Mouse (Mus musculus) cerebellum, postnatal 25 days (tissue): ENCODE results near the gene Jhy.

Experiments
- DNase-seq, 2 experiments: peaks; one replicate each; pipeline ENCODE4 v3.0.0; 2021; ENCODE audit warnings: mixed read lengths in 2 of 2

Jhy gene

DNA sequence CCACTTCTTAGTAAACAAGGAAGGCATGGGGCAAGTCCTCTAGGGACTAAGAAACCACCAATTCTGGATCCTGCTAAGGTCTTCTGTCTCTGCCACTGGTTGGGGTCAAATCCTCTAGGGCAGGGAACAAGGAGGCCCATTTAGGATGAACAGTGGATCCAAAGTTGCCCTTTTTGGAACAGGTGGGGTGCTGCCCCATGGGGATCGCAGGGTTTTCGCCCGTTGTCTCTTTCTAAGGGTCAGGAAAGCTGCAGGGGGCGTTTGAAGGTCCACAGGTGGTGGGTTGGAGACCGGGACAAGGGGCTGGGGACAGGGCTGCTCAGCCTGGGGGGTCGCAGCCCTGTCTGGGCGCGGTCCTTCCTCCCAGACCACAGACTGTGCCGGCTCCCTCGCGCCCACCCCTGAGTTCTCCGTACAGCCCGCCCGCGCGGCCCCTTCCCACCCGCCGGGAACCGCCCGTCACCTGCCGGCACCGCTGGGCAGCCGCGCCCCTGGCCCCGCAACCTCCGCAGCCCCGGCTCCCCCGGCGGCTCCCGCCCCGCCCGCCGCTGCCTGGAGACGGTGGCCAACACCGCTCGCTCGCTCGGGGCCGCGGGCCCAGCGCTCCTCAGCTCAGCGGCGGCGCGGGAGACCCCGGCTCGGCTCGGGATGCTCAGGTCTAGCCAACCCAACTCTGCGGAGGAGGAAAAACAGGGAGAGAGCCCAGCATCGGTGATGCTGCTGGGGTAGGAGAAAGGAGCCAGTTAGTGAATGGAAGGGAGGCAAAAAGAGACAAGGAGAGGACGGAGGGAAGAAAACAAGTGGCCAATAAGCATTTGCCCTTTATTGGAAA, at the start of gene Jhy:
Gene Jhy (minus strand): TSS at position 533 of the 832 bp plus-strand sequence.
- peak in 1 of 2 experiments; percentile 32 for DNase-seq

GRCm38 (mm10) chr9:41012456-41012855, 48.5 kb upstream of the Jhy start:
- no peak for DNase-seq

DNA sequence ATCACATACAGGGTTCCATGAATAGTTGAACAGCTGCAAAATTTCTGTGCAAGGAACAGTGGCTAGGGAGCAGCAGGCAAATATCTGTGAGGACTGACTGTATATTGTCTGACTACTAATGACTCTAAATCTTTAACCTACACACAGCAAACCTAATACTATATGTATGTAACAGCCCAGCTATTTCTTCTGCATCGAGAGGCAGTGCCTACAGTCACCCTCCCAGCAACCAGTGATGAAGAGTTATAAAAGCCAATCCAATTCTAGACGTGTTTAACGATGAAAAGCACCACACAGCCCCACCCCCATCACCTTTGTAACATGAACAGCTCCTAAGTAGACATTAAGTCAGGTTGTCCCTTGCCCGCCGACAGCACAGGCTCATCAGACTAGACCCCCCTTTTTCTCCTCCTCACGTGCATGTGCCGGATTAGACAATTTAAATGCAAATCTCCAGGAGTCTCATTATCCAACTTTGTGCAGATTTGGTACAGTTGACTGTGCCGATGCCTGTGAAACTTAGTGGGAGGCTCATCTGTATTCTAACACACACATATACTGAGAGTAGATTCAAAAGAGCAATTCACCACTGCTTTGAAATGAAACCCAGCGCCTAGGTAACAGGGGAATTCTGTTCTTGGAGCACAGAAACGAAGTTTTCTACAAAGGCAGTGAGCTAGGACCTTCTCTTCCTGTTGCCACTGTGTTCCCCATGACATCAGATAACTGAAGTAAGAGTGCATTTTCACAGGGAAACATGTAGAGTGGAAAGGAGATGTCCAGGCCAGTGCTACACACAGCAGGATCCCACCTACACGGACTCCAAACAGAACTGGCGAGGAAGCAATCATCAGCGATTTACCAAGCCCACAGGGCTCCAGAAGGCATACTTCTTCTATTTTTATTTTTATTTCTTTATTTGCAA, 47.9 kb upstream of the Jhy start:
- DNase-seq: no peak

- no peak for DNase-seq
These were observed 43.9 kb upstream of the Jhy start for GRCm38 (mm10) chr9:41007785-41008184.

- peak in 1 of 2 experiments; percentile 30 for DNase-seq
These were observed 40.5 kb upstream of the Jhy start, which contains the start of gene Crtam for GRCm38 (mm10) chr9:41004415-41004814. TSS of gene Crtam (minus strand) at chr9:41004628.

GRCm38 (mm10) chr9:40997116-40997779, 33.3 kb upstream of the Jhy start:
- no peak for DNase-seq

DNA sequence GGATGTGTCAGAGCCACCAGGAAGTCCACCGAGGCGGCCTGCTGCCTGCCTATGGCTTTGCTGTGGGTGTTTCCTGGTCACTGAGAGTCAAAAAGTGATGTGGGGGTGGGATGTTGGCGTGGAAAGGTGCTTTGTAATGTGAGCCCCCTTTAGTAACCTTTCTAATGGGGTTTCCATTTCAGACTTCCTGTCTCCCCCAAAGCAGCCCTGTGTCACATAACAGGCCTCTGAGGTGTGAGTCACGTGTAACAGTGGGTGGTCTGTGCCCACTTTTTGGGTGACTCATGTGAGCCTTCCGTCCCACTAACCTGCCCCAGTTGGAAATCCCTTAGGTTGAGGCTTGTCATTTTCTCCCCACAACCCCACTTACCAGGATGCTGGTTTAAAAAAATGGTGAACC, 30.2 kb upstream of the Jhy start:
- no peak for DNase-seq

- no peak for DNase-seq
These were observed 27.6 kb upstream of the Jhy start for GRCm38 (mm10) chr9:40991511-40991910.

DNA sequence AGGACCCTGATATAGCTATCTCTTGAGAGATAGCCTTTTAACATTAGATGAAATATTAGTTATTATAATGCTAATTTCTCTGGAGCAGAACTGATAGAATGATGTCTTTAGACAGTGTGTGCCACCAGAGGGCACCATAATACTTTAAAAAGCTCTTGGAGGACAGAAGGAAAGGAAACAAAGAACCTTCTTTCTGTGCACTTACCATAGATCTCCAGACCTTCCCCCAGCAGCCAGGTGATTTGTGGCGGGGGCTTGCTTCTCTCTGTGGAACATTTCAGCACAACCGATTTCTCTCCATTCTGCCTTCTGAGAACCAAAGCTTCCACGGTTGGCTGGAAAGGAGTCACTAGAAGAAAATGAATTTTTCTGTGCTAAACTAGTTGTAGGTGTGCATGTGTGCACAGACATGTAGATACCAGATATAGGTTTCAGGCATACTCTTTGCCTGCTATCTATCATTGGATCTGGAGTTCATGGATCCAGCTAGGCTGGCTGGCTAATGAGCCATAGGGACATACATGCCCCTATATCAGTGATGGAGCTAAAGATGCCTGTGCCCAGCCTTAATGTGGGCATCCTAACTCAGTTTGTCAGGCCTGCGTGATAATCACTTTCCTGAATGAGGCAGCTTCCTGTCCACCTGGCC, 26.1 kb upstream of the Jhy start:
- peak; percentile 64 to 83 for DNase-seq

DNA sequence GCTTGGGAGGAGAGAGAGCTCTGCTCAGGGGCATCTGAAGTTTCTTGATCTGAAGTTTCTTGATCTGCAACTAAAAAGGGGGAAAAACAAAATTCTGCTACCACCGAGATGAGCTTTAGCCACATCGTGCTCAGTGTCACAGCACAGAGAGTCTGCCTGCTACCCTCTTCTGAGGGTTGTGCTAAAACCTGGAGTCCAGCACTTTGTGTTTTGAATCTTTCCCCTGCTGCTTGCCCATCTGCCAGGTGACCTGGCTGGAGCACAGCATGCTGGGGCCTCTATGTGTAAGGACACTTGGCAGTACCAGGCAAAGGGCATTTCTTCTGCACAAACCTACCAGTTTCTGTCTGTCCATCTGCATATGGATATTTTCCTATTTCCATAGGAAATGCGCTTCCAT, 20.4 kb upstream of the Jhy start:
- DNase-seq: peak; percentile 92 to 93

DNA sequence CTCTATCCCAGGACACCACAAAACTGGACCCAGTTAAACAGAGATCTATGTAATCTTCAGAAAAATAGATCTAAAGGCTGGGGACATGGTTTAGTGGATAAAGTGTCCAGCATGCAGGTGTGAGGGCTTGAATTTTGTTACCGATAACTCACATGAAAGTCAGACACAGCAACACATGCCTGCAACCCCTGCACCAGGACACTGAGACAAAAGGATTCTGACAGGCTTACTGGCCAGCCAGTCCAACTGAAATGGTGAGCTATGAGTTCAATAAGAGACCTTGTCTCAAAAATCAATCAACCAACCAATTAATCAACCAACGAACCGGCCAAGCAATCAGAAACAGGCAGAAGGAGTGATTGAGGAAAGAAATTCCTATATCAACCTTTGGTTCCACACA, 19.8 kb upstream of the Jhy start:
- DNase-seq: peak; percentile 34 to 52

GRCm38 (mm10) chr9:40982480-40982879, 18.6 kb upstream of the Jhy start:
- peak; percentile 70 to 76 for DNase-seq

GRCm38 (mm10) chr9:40974042-40974801, 10.3 kb upstream of the Jhy start:
- DNase-seq: no peak

DNA sequence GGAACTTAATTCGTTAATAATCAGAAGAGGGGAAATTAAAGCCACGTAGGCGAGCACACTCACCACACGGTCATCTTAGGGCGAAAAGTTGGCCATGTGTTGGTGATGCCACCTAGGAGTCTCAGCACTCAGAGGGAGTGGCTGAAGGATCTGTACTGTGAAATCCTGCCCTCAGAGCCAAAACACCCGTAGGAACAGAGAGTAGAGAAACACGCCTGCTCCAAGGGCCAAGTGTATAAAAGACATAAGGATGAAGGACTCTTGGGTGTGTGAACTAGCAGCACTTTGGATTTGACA, 448 bp upstream of the Jhy start:
- no peak for DNase-seq

- DNase-seq: no peak
These were observed 2.5 kb downstream of the Jhy start for GRCm38 (mm10) chr9:40961401-40961800.

- DNase-seq: no peak
These were observed 14.8 kb downstream of the Jhy start for GRCm38 (mm10) chr9:40949039-40949615.

DNA sequence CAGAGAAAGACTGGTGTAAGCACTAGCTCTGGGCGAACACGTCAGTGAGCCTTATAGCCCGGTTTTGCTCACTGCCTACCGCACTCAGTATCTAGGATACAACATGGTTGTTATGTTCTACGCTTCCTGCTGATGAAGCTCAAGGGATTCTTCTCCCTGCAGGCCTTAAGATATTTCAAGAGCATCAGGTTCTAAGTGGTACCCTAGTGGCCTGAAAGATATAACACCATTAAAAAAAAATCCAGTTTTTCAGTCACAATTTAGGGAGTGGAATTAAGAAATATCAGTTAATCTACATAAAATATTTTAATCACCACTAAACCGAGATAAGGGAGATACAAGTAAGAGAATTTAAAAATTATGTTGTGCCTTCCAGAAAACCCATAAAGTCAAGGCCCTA, 15.4 kb downstream of the Jhy start:
- DNase-seq: no peak

DNA sequence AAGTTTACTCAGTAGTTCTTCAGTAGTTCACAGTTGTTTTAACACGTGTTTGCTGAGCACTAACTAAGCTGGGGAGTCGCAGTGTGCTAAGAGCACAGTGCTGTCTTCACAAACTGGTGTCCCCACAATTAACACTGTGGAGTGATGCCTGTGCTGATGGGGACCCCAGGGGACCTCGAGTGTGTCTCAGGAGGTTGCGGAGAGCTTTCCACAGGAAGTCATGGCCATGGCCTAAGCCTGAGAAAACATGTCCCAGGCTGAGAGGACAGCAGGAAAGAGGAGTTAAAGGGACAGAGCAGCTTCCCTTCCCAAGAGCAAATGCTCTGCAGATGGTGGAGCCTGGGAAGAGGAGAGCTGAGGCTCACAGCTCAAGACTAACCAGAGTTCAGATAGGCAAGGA, 16.8 kb downstream of the Jhy start:
- DNase-seq: no peak

DNA sequence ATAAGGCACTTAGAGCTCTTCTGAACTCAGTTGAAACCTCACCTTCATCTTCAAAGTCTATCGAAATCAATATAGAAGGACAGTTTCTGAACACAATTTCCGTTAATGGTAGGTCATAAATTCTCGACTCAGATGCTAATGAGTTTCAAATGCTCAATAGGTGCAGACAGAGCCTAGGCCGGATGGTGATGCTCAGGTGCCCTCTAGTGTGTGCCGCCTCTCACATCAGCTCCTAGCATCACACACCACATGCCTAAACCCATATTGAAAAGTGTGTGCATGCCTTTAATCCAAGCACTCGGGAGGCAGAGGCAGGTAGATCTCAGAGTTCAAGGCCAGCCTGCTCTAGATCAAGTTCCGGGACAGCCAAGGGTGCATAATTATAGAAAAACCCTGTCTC, 26.5 kb downstream of the Jhy start:
- DNase-seq: peak in 1 of 2 experiments; percentile 12

DNA sequence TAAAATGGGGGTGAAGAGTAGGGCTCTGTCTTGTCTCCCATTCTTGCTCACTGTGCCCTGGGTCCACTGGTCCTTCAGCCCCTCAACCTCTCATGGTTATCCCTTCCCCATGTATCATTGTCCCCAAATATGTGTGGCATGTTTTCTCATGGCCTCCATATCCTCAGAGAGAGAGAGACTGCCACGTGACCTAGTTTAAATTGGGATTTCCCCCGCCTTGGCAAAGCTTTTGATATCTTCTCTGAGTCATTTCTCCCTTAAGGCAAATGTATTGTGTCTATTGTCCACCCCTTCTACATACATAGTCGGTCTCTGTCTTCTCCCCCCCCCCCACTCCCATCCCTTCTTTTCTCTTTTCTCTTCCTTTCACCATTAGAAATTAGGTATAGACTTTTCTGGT, 30.6 kb downstream of the Jhy start:
- no peak for DNase-seq

DNA sequence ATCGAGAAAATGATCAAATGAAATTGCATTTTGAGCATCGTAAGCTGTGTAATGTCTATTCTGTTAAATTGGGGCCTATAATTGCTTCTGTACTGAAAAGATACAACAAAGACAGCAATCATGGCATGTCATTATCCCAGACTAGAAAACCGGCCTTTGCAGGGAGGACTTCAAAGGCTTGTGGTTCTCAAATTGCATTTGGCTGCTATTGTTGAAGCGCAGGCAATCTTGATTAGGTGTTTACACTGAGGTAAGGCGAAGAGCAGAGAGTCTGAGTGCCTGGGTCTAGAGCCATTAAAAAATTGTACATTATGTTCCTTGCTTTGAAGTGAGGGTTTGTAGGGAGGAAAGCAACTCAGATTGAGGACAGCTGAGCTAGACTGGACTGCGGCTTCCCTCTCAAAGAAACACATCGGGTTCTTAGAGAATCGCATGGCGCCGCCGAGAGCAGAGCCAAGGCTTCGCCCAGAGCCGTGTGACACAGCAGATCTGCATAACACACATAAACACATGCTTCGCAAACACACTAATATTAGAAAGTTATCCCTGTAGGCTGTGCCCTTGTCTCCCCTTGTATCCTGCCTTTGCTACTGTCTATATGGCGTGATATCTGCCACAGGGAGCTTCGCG, 36.5 kb downstream of the Jhy start:
- DNase-seq: no peak
